Mouse (Mus musculus) left cerebral cortex, adult 18-20 months (tissue): ENCODE measurements at regions not wholly inside any gene's neighbourhood (a gene's known extent, or its start where the extent isn't known, plus 50 kb on each side); places are given as distances from the start of the nearest gene placed in this dataset.
"Not testable (repeated sequence)": the region's sequence is repeated elsewhere in the genome, so short reads cannot be mapped to it uniquely, and the experiment has no call there.

Source experiments
- DNase-seq, 2 experiments: peaks; one replicate each; pipeline ENCODE4 v3.0.0; 2021 to 2022; ENCODE audit warnings: low spot score in 2 of 2, mixed read lengths in 1 of 2

- DNase-seq, result no peak
These were observed 464.3 kb upstream of the Nmur2 start for GRCm38 (mm10) chr11:56505068-56505467.

GRCm38 (mm10) chr11:56514941-56515340 lies 474.1 kb upstream of the Nmur2 start:
- DNase-seq, result no peak

GRCm38 (mm10) chr11:56518486-56518885 lies 477.7 kb upstream of the Nmur2 start:
- DNase-seq, result no peak

- no peak for DNase-seq
These were observed 460.5 kb upstream of the Gria1 start for GRCm38 (mm10) chr11:56550736-56551135.

GRCm38 (mm10) chr11:56556332-56556731 lies 454.9 kb upstream of the Gria1 start:
- no peak for DNase-seq

GRCm38 (mm10) chr11:56580028-56580427 lies 431.2 kb upstream of the Gria1 start:
- peak; percentile 12 to 24 for DNase-seq

GRCm38 (mm10) chr11:56583054-56583453 lies 428.1 kb upstream of the Gria1 start:
- DNase-seq, result no peak

GRCm38 (mm10) chr11:56593435-56593834 lies 417.8 kb upstream of the Gria1 start:
- not testable (repeated sequence) for DNase-seq

- DNase-seq, result no peak
These were observed 407.4 kb upstream of the Gria1 start for GRCm38 (mm10) chr11:56603742-56604141.

GRCm38 (mm10) chr11:56627659-56628058 lies 383.5 kb upstream of the Gria1 start:
- peak; percentile 12 to 40 for DNase-seq

- no peak for DNase-seq
These were observed 377.7 kb upstream of the Gria1 start for GRCm38 (mm10) chr11:56633445-56633844.

GRCm38 (mm10) chr11:56636606-56637226 lies 374.5 kb upstream of the Gria1 start:
- no peak for DNase-seq

- no peak for DNase-seq
These were observed 369.5 kb upstream of the Gria1 start for GRCm38 (mm10) chr11:56641716-56642115.
